Mouse (Mus musculus) stomach, embryonic 16.5 days (tissue): ENCODE measurements around the gene Mycbp2. TPM values are rescaled to one million over a fixed set of nuclear protein-coding genes. Genes with fewer than 3 reads are reported as not detected.

Experiments
- ATAC-seq: fragments of 200-750 bp; cut with Nextera tagmentation; 2 replicates; pipeline ENCODE4 v1.8.0; 2017; ENCODE audit warnings: moderate number of reproducible peaks, moderate TSS enrichment; ENCODE audit not compliant: insufficient read depth, low FRiP score
- H3K27ac ChIP-seq: fragments of 300-500 bp; sonication (generic); 2 replicates; pipeline ENCODE4 v1.5.1; 2014; ENCODE audit warnings: low read length
- H3K27me3 ChIP-seq: fragments of 300-500 bp; sonication (generic); 2 replicates; pipeline ENCODE4 v1.6.1; 2014; ENCODE audit warnings: low read length, control low read depth, mixed read lengths; ENCODE audit not compliant: control insufficient read depth, insufficient read depth
- H3K36me3 ChIP-seq: fragments of 300-500 bp; sonication (generic); 2 replicates; pipeline ENCODE4 v1.6.1; 2014; ENCODE audit warnings: low read length; ENCODE audit not compliant: control insufficient read depth, insufficient read depth
- H3K4me1 ChIP-seq: fragments of 300-500 bp; sonication (generic); 2 replicates; pipeline ENCODE4 v1.6.1; 2014; ENCODE audit warnings: low read length, control low read depth, mixed read lengths; ENCODE audit not compliant: control insufficient read depth, insufficient read depth
- H3K4me2 ChIP-seq: fragments of 300-500 bp; sonication (generic); 2 replicates; pipeline ENCODE4 v1.6.1; 2014; ENCODE audit warnings: low read depth, low read length, mixed read lengths
- H3K4me3 ChIP-seq: fragments of 300-500 bp; sonication (generic); replicated peaks from 2 replicates; pipeline ENCODE4 v1.5.1; 2014; ENCODE audit warnings: mild to moderate bottlenecking, low read length
- H3K9ac ChIP-seq: fragments of 300-500 bp; sonication (generic); 2 replicates; pipeline ENCODE4 v1.6.1; 2014; ENCODE audit warnings: low read length
- H3K9me3 ChIP-seq: fragments of 300-500 bp; sonication (generic); replicated peaks from 2 replicates; pipeline ENCODE4 v1.6.1; 2016; ENCODE audit warnings: low read length, control low read depth; ENCODE audit not compliant: control insufficient read depth
- WGBS: fragments of 180-500 bp; shearing (Covaris S2); extraction: QIAGEN DNeasy Blood & Tissue Kit; methylation state at CpG from one replicate; pipeline ENCODE4 v1.1.7; 2014; 5-methylcytosine and 5-hydroxymethylcytosine counted together
- polyA plus RNA-seq: library from polyadenylated mRNA; unstranded; fragments of >200 nt; fragmentation: Nextera tagmentation; extraction: Ambion mirVana; gene quantifications from 2 replicates; pipeline ENCODE4 v1.2.1, GENCODE M21; 2015

Gene Mycbp2
- polyA plus RNA-seq, 1 experiment from 2014 or later, result 20.1 TPM

- 89% methylated on average over 2 of the region's 2 CpGs for WGBS
- H3K36me3 ChIP-seq, result peaks cover 13% of the 10 kb centered on the region
- no peak overlapping the region for H3K4me3 ChIP-seq
- H3K9me3 ChIP-seq, result no peaks in the 10 kb centered on the region
- no peak for ATAC-seq
- no peaks in the 10 kb centered on the region for H3K4me1 ChIP-seq
- H3K27me3 ChIP-seq, result no peaks in the 10 kb centered on the region
- no peak overlapping the region for H3K27ac ChIP-seq
- H3K9ac ChIP-seq, result no peak overlapping the region
- H3K4me2 ChIP-seq, result no peak overlapping the region
Observed at GRCm38 (mm10) chr14:103296227-103296626, 50.4 kb downstream of the Mycbp2 start.

- WGBS, result 73% methylated on average over 2 of the region's 2 CpGs
- Histone ChIP-seq H3K4me3 (no peak overlapping the region), H3K9me3 (no peaks in the 10 kb centered on the region), H3K36me3 (peaks cover 14% of the 10 kb centered on the region), H3K27ac (no peak overlapping the region), H3K4me2 (no peak overlapping the region), H3K9ac (no peak overlapping the region), H3K4me1 (no peaks in the 10 kb centered on the region), H3K27me3 (no peaks in the 10 kb centered on the region)
- ATAC-seq, result no peak
Observed at GRCm38 (mm10) chr14:103286650-103287049, 60.0 kb downstream of the Mycbp2 start.

- no peak overlapping the region for H3K27ac ChIP-seq
- no peak overlapping the region for H3K4me3 ChIP-seq
- no peak overlapping the region for H3K9ac ChIP-seq
- no peaks in the 10 kb centered on the region for H3K9me3 ChIP-seq
- H3K4me2 ChIP-seq, result no peak overlapping the region
- WGBS, result 73% methylated on average over 4 of the region's 4 CpGs
- no peaks in the 10 kb centered on the region for H3K27me3 ChIP-seq
- no peak for ATAC-seq
- H3K4me1 ChIP-seq, result no peaks in the 10 kb centered on the region
- H3K36me3 ChIP-seq, result peaks cover 4% of the 10 kb centered on the region; the same call in 1 of the 2 replicates
Observed at GRCm38 (mm10) chr14:103276667-103277066, 69.9 kb downstream of the Mycbp2 start.

GRCm38 (mm10) chr14:103260437-103260836 is 86.2 kb downstream of the Mycbp2 start:
- Histone ChIP-seq H3K27ac (no peak overlapping the region), H3K9me3 (no peaks in the 10 kb centered on the region), H3K36me3 (0 out of 2 replicates have a peak, but pooled peaks cover 5% of the 10 kb centered on the region), H3K4me1 (no peaks in the 10 kb centered on the region), H3K4me3 (no peak overlapping the region), H3K27me3 (no peaks in the 10 kb centered on the region), H3K4me2 (no peak overlapping the region), H3K9ac (no peak overlapping the region)
- no peak for ATAC-seq
- 91% methylated on average over 2 of the region's 2 CpGs for WGBS

GRCm38 (mm10) chr14:103258745-103259144 is 87.9 kb downstream of the Mycbp2 start:
- Histone ChIP-seq H3K36me3 (0 out of 2 replicates have a peak, but pooled peaks cover 5% of the 10 kb centered on the region), H3K9me3 (no peaks in the 10 kb centered on the region), H3K27ac (no peak overlapping the region), H3K4me1 (no peaks in the 10 kb centered on the region), H3K4me2 (no peak overlapping the region), H3K9ac (no peak overlapping the region), H3K4me3 (no peak overlapping the region), H3K27me3 (no peaks in the 10 kb centered on the region)
- 84% methylated on average over 2 of the region's 2 CpGs for WGBS
- ATAC-seq, result no peak

- no peak overlapping the region for H3K27ac ChIP-seq
- no peaks in the 10 kb centered on the region for H3K4me1 ChIP-seq
- WGBS, result 90% methylated on average over 7 of the region's 7 CpGs
- H3K9ac ChIP-seq, result no peak overlapping the region
- no peaks in the 10 kb centered on the region for H3K9me3 ChIP-seq
- H3K4me3 ChIP-seq, result no peak overlapping the region
- H3K27me3 ChIP-seq, result no peaks in the 10 kb centered on the region
- 0 out of 2 replicates have a peak, but pooled peaks cover 5% of the 10 kb centered on the region for H3K36me3 ChIP-seq
- no peak overlapping the region for H3K4me2 ChIP-seq
- ATAC-seq, result no peak
Observed at GRCm38 (mm10) chr14:103256866-103257265, 89.7 kb downstream of the Mycbp2 start.

- WGBS, result 91% methylated on average over 2 of the region's 2 CpGs
- no peaks in the 10 kb centered on the region for H3K27me3 ChIP-seq
- H3K36me3 ChIP-seq, result no peaks in the 10 kb centered on the region
- H3K9ac ChIP-seq, result no peak overlapping the region
- H3K4me1 ChIP-seq, result no peaks in the 10 kb centered on the region
- no peak overlapping the region for H3K4me3 ChIP-seq
- H3K4me2 ChIP-seq, result no peak overlapping the region
- no peaks in the 10 kb centered on the region for H3K9me3 ChIP-seq
- no peak overlapping the region for H3K27ac ChIP-seq
- no peak for ATAC-seq
Observed at GRCm38 (mm10) chr14:103254311-103254710, 92.3 kb downstream of the Mycbp2 start.

- ATAC-seq, result no peak
- Histone ChIP-seq H3K27me3 (no peaks in the 10 kb centered on the region), H3K9me3 (no peaks in the 10 kb centered on the region), H3K4me3 (no peak overlapping the region), H3K9ac (no peak overlapping the region), H3K36me3 (peaks cover 4% of the 10 kb centered on the region), H3K4me2 (no peak overlapping the region), H3K4me1 (no peaks in the 10 kb centered on the region), H3K27ac (no peak overlapping the region)
- WGBS, result 95% methylated on average over 6 of the region's 6 CpGs
Observed at GRCm38 (mm10) chr14:103242020-103242419, 104.6 kb downstream of the Mycbp2 start.

GRCm38 (mm10) chr14:103234770-103235169 is 111.8 kb downstream of the Mycbp2 start:
- no peak overlapping the region for H3K27ac ChIP-seq
- WGBS, result 90% methylated on average over 6 of the region's 6 CpGs
- H3K9ac ChIP-seq, result no peak overlapping the region
- H3K4me2 ChIP-seq, result no peak overlapping the region
- H3K36me3 ChIP-seq, result no peaks in the 10 kb centered on the region
- H3K4me3 ChIP-seq, result no peak overlapping the region
- H3K9me3 ChIP-seq, result no peaks in the 10 kb centered on the region
- no peak for ATAC-seq
- H3K4me1 ChIP-seq, result no peaks in the 10 kb centered on the region
- H3K27me3 ChIP-seq, result no peaks in the 10 kb centered on the region
